Mouse (Mus musculus) brain, embryonic 14.5 days (tissue): ENCODE results near the gene Saa3.

ENCODE experiments used
- CTCF ChIP-seq: fragments of 200-500 bp; IDR thresholded peaks from 2 replicates; pipeline ENCODE4 v1.5.1; 2012; ENCODE audit warnings: inconsistent platforms, mild to moderate bottlenecking, moderate library complexity, borderline replicate concordance; ENCODE audit not compliant: insufficient read depth, insufficient read length; ENCODE audit errors: extremely low read depth
- POLR2A ChIP-seq: fragments of 200-500 bp; IDR thresholded peaks from 2 replicates; pipeline ENCODE4 v1.6.1; 2012; ENCODE audit warnings: mild to moderate bottlenecking, inconsistent platforms, borderline replicate concordance; ENCODE audit not compliant: poor library complexity, insufficient read depth, insufficient read length, severe bottlenecking; ENCODE audit errors: extremely low read depth

DNA sequence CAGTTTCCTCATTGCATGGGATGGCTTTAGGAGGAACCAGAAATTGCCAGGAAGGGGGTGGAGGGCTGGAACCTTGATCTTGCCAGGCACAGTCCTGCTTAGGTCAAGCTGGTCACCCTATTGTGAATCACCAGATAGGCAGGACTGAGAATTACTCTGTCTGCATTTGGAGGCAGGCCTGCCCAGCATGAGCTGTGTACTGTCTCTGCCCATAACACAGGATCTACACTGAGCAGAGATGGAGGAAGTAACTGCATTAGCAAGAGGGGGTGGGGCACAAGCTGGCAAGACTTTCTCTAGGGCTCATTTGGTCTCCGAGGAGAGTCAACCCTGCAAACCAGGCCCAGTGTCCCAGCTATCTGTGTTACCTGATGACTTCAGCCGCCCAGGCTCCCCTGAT lies 19.5 kb upstream of the Saa3 start:
- TF ChIP-seq POLR2A (no peak), CTCF (no peak)
